Comparison of ENCODE assay signal across 8 mouse cellular contexts in genomic region chr7:141918407-141918806, GRCm38 (mm10). TPM values are rescaled to one million over a fixed set of nuclear protein-coding genes. Genes with fewer than 3 reads are reported as not detected.
DNase-seq lines count a peak whose midpoint lies in the region; ATAC-seq and TF ChIP-seq lines count a peak whose summit lies in the region.

Tollip (minus strand) TSS chr7:141918507.

- intact Hi-C loops in left cerebral cortex, postnatal 25 days (cut with DNase I), result no loop called here

- no peaks in the 10 kb centered on the region for H3K79me2 ChIP-seq in myocyte (ENCODE audit: control insufficient read depth, insufficient read depth)

- no peak within 1 kb of the TSS for H3ac ChIP-seq in myocyte (ENCODE audit: control insufficient read depth, insufficient read length)

- no peak for ATAC-seq in lung, embryonic 15.5 days (ENCODE audit: borderline replicate concordance, extremely low read depth, low FRiP score, low TSS enrichment)
- ATAC-seq in embryonic facial prominence, embryonic 12.5 days (ENCODE audit: insufficient number of reproducible peaks, insufficient read depth, low FRiP score, low TSS enrichment), result no peak
- ATAC-seq in heart, embryonic 15.5 days (replicated peaks; ENCODE audit: insufficient number of reproducible peaks, insufficient read depth, low FRiP score, low read depth), result no peak

- H3K27me3 ChIP-seq in lung, embryonic 15.5 days, result no peaks in the 10 kb centered on the region; the same call in 1 of the 2 replicates
- H3K27me3 ChIP-seq in embryonic facial prominence, embryonic 12.5 days, result no peaks in the 10 kb centered on the region
- H3K27me3 ChIP-seq in heart, embryonic 15.5 days, result peaks cover 7% of the 10 kb centered on the region
- H3K27me3 ChIP-seq in myocyte (ENCODE audit: control insufficient read depth, insufficient read depth, insufficient read length), result peaks cover 24% of the 10 kb centered on the region

- DNase-seq in lung, postnatal 4 days, result no peak
- DNase-seq in left cerebral cortex, postnatal 25 days (ENCODE audit: low spot score in 2 of 2), result no peak
- no peak for DNase-seq in right cerebral cortex, adult 18-20 months
- DNase-seq in thymus, postnatal 4 days, result no peak

- H3K27ac ChIP-seq in lung, embryonic 15.5 days, result no peak within 1 kb of the TSS
- H3K27ac ChIP-seq in embryonic facial prominence, embryonic 12.5 days, result no peak within 1 kb of the TSS
- no peak within 1 kb of the TSS for H3K27ac ChIP-seq in heart, embryonic 15.5 days

- WGBS in lung, embryonic 15.5 days, result 82% methylated on average over 2 of the region's 2 CpGs
- 84% methylated on average over 2 of the region's 2 CpGs for WGBS in embryonic facial prominence, embryonic 12.5 days
- WGBS in heart, embryonic 15.5 days, result 94% methylated on average over 2 of the region's 2 CpGs

- H3K4me1 ChIP-seq in lung, embryonic 15.5 days, result no peaks in the 10 kb centered on the region
- no peaks in the 10 kb centered on the region for H3K4me1 ChIP-seq in embryonic facial prominence, embryonic 12.5 days
- H3K4me1 ChIP-seq in heart, embryonic 15.5 days (replicated peaks), result no peaks in the 10 kb centered on the region

- no peak within 1 kb of the TSS for H3K9ac ChIP-seq in lung, embryonic 15.5 days
- no peak within 1 kb of the TSS for H3K9ac ChIP-seq in embryonic facial prominence, embryonic 12.5 days
- H3K9ac ChIP-seq in heart, embryonic 15.5 days, result no peak within 1 kb of the TSS

- H3K4me3 ChIP-seq in lung, embryonic 15.5 days, result no peak within 1 kb of the TSS
- H3K4me3 ChIP-seq in embryonic facial prominence, embryonic 12.5 days, result no peak within 1 kb of the TSS
- H3K4me3 ChIP-seq in heart, embryonic 15.5 days, result no peak within 1 kb of the TSS
- H3K4me3 ChIP-seq in myocyte, result no peak within 1 kb of the TSS

- no peaks in the 10 kb centered on the region for H3K9me3 ChIP-seq in lung, embryonic 15.5 days
- H3K9me3 ChIP-seq in embryonic facial prominence, embryonic 12.5 days, result no peaks in the 10 kb centered on the region
- H3K9me3 ChIP-seq in heart, embryonic 15.5 days (replicated peaks), result no peaks in the 10 kb centered on the region

- no peaks in the 10 kb centered on the region for H3K36me3 ChIP-seq in lung, embryonic 15.5 days
- H3K36me3 ChIP-seq in embryonic facial prominence, embryonic 12.5 days, result no peaks in the 10 kb centered on the region
- H3K36me3 ChIP-seq in heart, embryonic 15.5 days, result no peaks in the 10 kb centered on the region
- H3K36me3 ChIP-seq in myocyte (ENCODE audit: control insufficient read depth, insufficient read depth), result no peaks in the 10 kb centered on the region

- no peak for TF ChIP-seq POLR2A in myocyte (IDR thresholded peaks at IDR 0.05; ENCODE audit: insufficient read length, low read depth)

- H3K4me2 ChIP-seq in lung, embryonic 15.5 days, result no peak within 1 kb of the TSS
- H3K4me2 ChIP-seq in embryonic facial prominence, embryonic 12.5 days (replicated peaks), result no peak within 1 kb of the TSS
- no peak within 1 kb of the TSS for H3K4me2 ChIP-seq in heart, embryonic 15.5 days
- H3K4me2 ChIP-seq in myocyte (ENCODE audit: low read depth), result no peak within 1 kb of the TSS

TF ChIP-seq in myocyte, 11 proteins besides CTCF, POLR2A, EP300 and RAD21:
- TF ChIP-seq USF1 (IDR thresholded peaks at IDR 0.05; ENCODE audit: low read depth), result no peak
- no peak for TF ChIP-seq TCF12 (IDR thresholded peaks at IDR 0.05; ENCODE audit: insufficient read depth, poor library complexity, severe bottlenecking)
- TF ChIP-seq SRF (IDR thresholded peaks at IDR 0.05; ENCODE audit: control insufficient read depth, insufficient read length, low read depth), result no peak
- no peak for TF ChIP-seq MAX (IDR thresholded peaks at IDR 0.05; ENCODE audit: low read depth)
- no peak for TF ChIP-seq E2F4 (IDR thresholded peaks at IDR 0.05; ENCODE audit: insufficient read depth)
- TF ChIP-seq MYOG (IDR thresholded peaks at IDR 0.05; ENCODE audit: control insufficient read depth in 1 of 3, insufficient read depth in 1 of 3, insufficient read length in 2 of 3, low read depth in 2 of 3), result no peak
- no peak for TF ChIP-seq CEBPB (IDR thresholded peaks at IDR 0.05; ENCODE audit: insufficient read depth, poor library complexity, severe bottlenecking)
- TF ChIP-seq MYOD1 (IDR thresholded peaks at IDR 0.05; ENCODE audit: control insufficient read depth in 1 of 3, insufficient read length in 2 of 3, low read depth in 2 of 3), result no peak
- no peak for TF ChIP-seq POLR2AphosphoS2 (IDR thresholded peaks at IDR 0.05; ENCODE audit: insufficient read length, low read depth)
- TF ChIP-seq TCF3 (IDR thresholded peaks at IDR 0.05; ENCODE audit: insufficient read length, low read depth), result no peak
- TF ChIP-seq REST (IDR thresholded peaks at IDR 0.05; ENCODE audit: insufficient read depth, insufficient read length), result no peak

RNA-seq across cellular contexts. Expression of gene Tollip, which starts in this region (rescaled TPM):
- 46.5 and 50.7 TPM in 2 replicates for polyA plus RNA-seq in lung, embryonic 15.5 days (2015; fragmentation: Nextera tagmentation; extraction: Ambion mirVana)
- 45.7 and 46.5 TPM in 2 replicates for polyA plus RNA-seq in embryonic facial prominence, embryonic 12.5 days (2016; fragmentation: Nextera tagmentation; extraction: Ambion mirVana)
- 32.3 and 43.3 TPM in 2 replicates for polyA plus RNA-seq in heart, embryonic 15.5 days (2015; fragmentation: Nextera tagmentation; extraction: Ambion mirVana)
- total RNA-seq in left cerebral cortex, postnatal 25 days (2021), result 100 to 1,000 TPM; 138 to 140 TPM
- 47.1 TPM for polyA plus RNA-seq in myocyte (2012; fragmentation: generic; extraction: Trizol)
